Mouse (Mus musculus) stomach, postnatal 0 days (tissue): ENCODE results near the gene Oaz1.

Source experiments
- CTCF ChIP-seq: IDR thresholded peaks from 2 replicates; pipeline ENCODE4 v1.5.1; 2016; ENCODE audit warnings: antibody characterized with exemption, low read depth, mild to moderate bottlenecking, moderate library complexity
- EP300 ChIP-seq: optimal IDR thresholded peaks from 2 replicates; pipeline ENCODE3; 2016; ENCODE audit warnings: antibody characterized with exemption

GRCm38 (mm10) chr10:80784302-80784701, 42.2 kb upstream of the Oaz1 start:
- TF ChIP-seq CTCF (no peak), EP300 (no peak)
